10 mouse cellular contexts compared by ENCODE assay signal in genomic region chr11:46251994-46252393, GRCm38 (mm10). TPM values are rescaled to one million over a fixed set of nuclear protein-coding genes. Genes with fewer than 3 reads are reported as not detected.
DNase-seq lines count a peak whose midpoint lies in the region; ATAC-seq and TF ChIP-seq lines count a peak whose summit lies in the region.
"Had no signal": no experiment of that assay in that cellular context is flagged by ENCODE, and none has a peak within 500 bp of the region (broad histone marks: within the 10 kb centered on the region; RNA-seq: fewer than 3 reads in every experiment).

No protein-coding gene starts in this region.

- H3K36me3 ChIP-seq in kidney, embryonic 15.5 days: peaks cover 17% of the 10 kb centered on the region; the same call in 1 of the 2 replicates
- peaks cover 15% of the 10 kb centered on the region for H3K36me3 ChIP-seq in liver, postnatal 0 days (replicated peaks; ENCODE audit: insufficient read depth, low read length)
- H3K36me3 ChIP-seq: embryonic facial prominence, embryonic 15.5 days had no signal

- no peak overlapping the region for H3K27ac ChIP-seq in kidney, embryonic 15.5 days
- no peak overlapping the region for H3K27ac ChIP-seq in liver, postnatal 0 days (ENCODE audit: low read depth)
- H3K27ac ChIP-seq: embryonic facial prominence, embryonic 15.5 days; neural tube, embryonic 13.5 days had no signal

- H3K4me2 ChIP-seq in kidney, embryonic 15.5 days: no peak overlapping the region
- H3K4me2 ChIP-seq in liver, postnatal 0 days (ENCODE audit: low read depth, low read length): no peak overlapping the region
- H3K4me2 ChIP-seq: embryonic facial prominence, embryonic 15.5 days; neural tube, embryonic 13.5 days had no signal

- peak; percentile 25; the same call in 1 of the 2 replicates for ATAC-seq in kidney, embryonic 15.5 days (replicated peaks; ENCODE audit: low FRiP score)
- no peak; the same call in 1 of the 2 replicates for ATAC-seq in liver, postnatal 0 days

- H3K4me1 ChIP-seq in kidney, embryonic 15.5 days: no peaks in the 10 kb centered on the region
- no peaks in the 10 kb centered on the region for H3K4me1 ChIP-seq in liver, postnatal 0 days (ENCODE audit: insufficient read depth)
- H3K4me1 ChIP-seq: embryonic facial prominence, embryonic 15.5 days had no signal

- DNase-seq in 3T3-L1 (ENCODE audit: low read depth, low spot score): peak; percentile 76
- peak; percentile 85 for DNase-seq in NIH3T3 (ENCODE audit: low read depth)
- peak; percentile 67 for DNase-seq in cerebellum, adult 9-11 months
- peak; percentile 71 to 82 for DNase-seq in frontal cortex, postnatal 36 days (ENCODE audit: low spot score in 2 of 2)
- DNase-seq in liver, postnatal 0 days: peak; percentile 75
- peak; percentile 32 for DNase-seq in ovary, adult 18-20 months (ENCODE audit: low spot score)
- peak; percentile 33 for DNase-seq in testis, postnatal 14 days (ENCODE audit: low spot score)

- no peaks in the 10 kb centered on the region for H3K9me3 ChIP-seq in kidney, embryonic 15.5 days (replicated peaks)
- no peaks in the 10 kb centered on the region for H3K9me3 ChIP-seq in liver, postnatal 0 days (ENCODE audit: low read length)
- H3K9me3 ChIP-seq: embryonic facial prominence, embryonic 15.5 days; neural tube, embryonic 13.5 days had no signal

- peak; percentile 94 for TF ChIP-seq CTCF in liver, postnatal 0 days (IDR thresholded peaks at IDR 0.05; ENCODE audit: low read depth)

- H3K4me3 ChIP-seq in kidney, embryonic 15.5 days (replicated peaks): no peak overlapping the region
- H3K4me3 ChIP-seq in liver, postnatal 0 days (ENCODE audit: low read depth, low read length): no peak overlapping the region
- H3K4me3 ChIP-seq: embryonic facial prominence, embryonic 15.5 days; neural tube, embryonic 13.5 days had no signal

- no peak overlapping the region for H3K9ac ChIP-seq in kidney, embryonic 15.5 days
- H3K9ac ChIP-seq in liver, postnatal 0 days (replicated peaks): no peak overlapping the region
- H3K9ac ChIP-seq: embryonic facial prominence, embryonic 15.5 days; neural tube, embryonic 13.5 days had no signal

- H3K27me3 ChIP-seq in kidney, embryonic 15.5 days: no peaks in the 10 kb centered on the region
- H3K27me3 ChIP-seq in liver, postnatal 0 days (ENCODE audit: insufficient read depth, low read length): no peaks in the 10 kb centered on the region
- H3K27me3 ChIP-seq: embryonic facial prominence, embryonic 15.5 days; neural tube, embryonic 13.5 days had no signal

- no peak for TF ChIP-seq EP300 in liver, postnatal 0 days (IDR thresholded peaks at IDR 0.05; ENCODE audit: low read depth)

- 35% methylated on average over 7 of the region's 7 CpGs for WGBS in kidney, embryonic 15.5 days
- WGBS in liver, postnatal 0 days (ENCODE audit: insufficient replicate concordance): 31% methylated on average over 7 of the region's 7 CpGs

RNA-seq across cellular contexts. Expression of gene Fndc9, which starts 16.7 kb away (rescaled TPM):
- 0.13 and 0.21 TPM in 2 replicates for polyA plus RNA-seq in kidney, embryonic 15.5 days (2015; fragmentation: Nextera tagmentation; extraction: Ambion mirVana)
- polyA plus RNA-seq in liver, postnatal 0 days (2015; fragmentation: Nextera tagmentation; extraction: Ambion mirVana): 0.06 and 0.13 TPM in 2 replicates

Comparison
In these comparisons a context has a peak if more than half of its experiments do, and no peak if none do; other contexts are left out.
1. DNase-seq: peak in every context shown above with its lines; median percentile 85 in NIH3T3; 76 in frontal cortex, postnatal 36 days; 76 in 3T3-L1; 75 in liver, postnatal 0 days; 67 in cerebellum, adult 9-11 months; 33 in testis, postnatal 14 days; 32 in ovary, adult 18-20 months.